Mouse (Mus musculus): ENCODE measurements at regions not wholly inside any gene's neighbourhood (a gene's known extent, or its start where the extent isn't known, plus 50 kb on each side); places are given as distances from the start of the nearest gene placed in this dataset.

- peaks cover 26% of the 10 kb centered on the region for H3K4me1 ChIP-seq (ENCODE audit: insufficient read depth)
- no peak overlapping the region for H3K4me3 ChIP-seq (ENCODE audit: low read depth, low read length)
- WGBS = 26% methylated on average over 24 of the region's 24 CpGs
- DNase-seq (peak; percentile 65), ATAC-seq (ENCODE audit: insufficient read depth) (0 out of 2 replicates have a peak, but pooled peaks have one; percentile 10)
- H3K9me3 ChIP-seq (ENCODE audit: low read depth, low read length) = no peaks in the 10 kb centered on the region
- H3K4me2 ChIP-seq = peak overlapping the region; percentile 92; the same call in 1 of the 2 replicates
- no peak overlapping the region for H3K9ac ChIP-seq
- no peak for TF ChIP-seq CTCF (IDR thresholded peaks at IDR 0.05; ENCODE audit: low read depth)
- no peaks in the 10 kb centered on the region for H3K36me3 ChIP-seq (ENCODE audit: insufficient read depth)
- H3K27ac ChIP-seq (ENCODE audit: low read depth) = no peak overlapping the region
- H3K27me3 ChIP-seq (ENCODE audit: insufficient read depth, low read length) = no peaks in the 10 kb centered on the region
These were observed 134.4 kb downstream of the 2410131K14Rik start for GRCm38 (mm10) chr5:118379245-118380051.

DNA sequence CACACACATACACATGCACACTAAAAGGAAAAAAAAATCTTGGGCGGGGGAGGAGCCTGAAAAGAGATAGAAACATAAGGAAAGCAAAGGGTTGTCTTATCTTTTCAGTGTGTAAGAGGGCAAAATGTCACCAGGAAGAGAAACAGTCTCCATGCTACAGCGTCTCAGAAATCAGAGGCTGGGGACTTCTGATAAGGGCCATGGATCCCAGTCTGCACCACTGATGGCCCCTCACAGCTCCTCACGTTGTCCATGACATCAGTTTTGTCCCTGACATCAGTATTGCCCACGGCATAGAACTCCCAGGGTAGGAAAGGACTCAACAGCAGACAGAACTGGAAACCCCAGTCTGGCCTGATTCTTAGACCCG lies 135.0 kb downstream of the 2410131K14Rik start:
- Histone ChIP-seq H3K27me3 (ENCODE audit: insufficient read depth, low read length) (no peaks in the 10 kb centered on the region), H3K4me3 (ENCODE audit: low read depth, low read length) (peak overlapping the region; percentile 43; the same call in 1 of the 2 replicates), H3K4me2 (peak overlapping the region; percentile 92), H3K9ac (no peak overlapping the region), H3K36me3 (ENCODE audit: insufficient read depth) (no peaks in the 10 kb centered on the region), H3K9me3 (ENCODE audit: low read depth, low read length) (no peaks in the 10 kb centered on the region), H3K4me1 (ENCODE audit: insufficient read depth) (peaks cover 22% of the 10 kb centered on the region), H3K27ac (ENCODE audit: low read depth) (peak overlapping the region; percentile 63)
- TF ChIP-seq CTCF (IDR thresholded peaks at IDR 0.05; ENCODE audit: low read depth) = no peak
- DNase-seq (no peak), ATAC-seq (ENCODE audit: insufficient read depth) (no peak)
- 10% methylated on average over 5 of the region's 5 CpGs for WGBS

GRCm38 (mm10) chr5:118380422-118381293 lies 135.6 kb downstream of the 2410131K14Rik start:
- Histone ChIP-seq H3K4me2 (peak overlapping the region; percentile 92), H3K9me3 (ENCODE audit: low read depth, low read length) (no peaks in the 10 kb centered on the region), H3K9ac (peak overlapping the region; percentile 47), H3K36me3 (ENCODE audit: insufficient read depth) (no peaks in the 10 kb centered on the region), H3K27ac (ENCODE audit: low read depth) (peak overlapping the region; percentile 85), H3K27me3 (ENCODE audit: insufficient read depth, low read length) (no peaks in the 10 kb centered on the region), H3K4me3 (ENCODE audit: low read depth, low read length) (peak overlapping the region; percentile 43), H3K4me1 (ENCODE audit: insufficient read depth) (peaks cover 19% of the 10 kb centered on the region)
- peak; percentile 77 for ATAC-seq (ENCODE audit: insufficient read depth)
- TF ChIP-seq CTCF (IDR thresholded peaks at IDR 0.05; ENCODE audit: low read depth) = no peak; the same call in 1 of the 2 replicates
- under 1% methylated on average over 44 of the region's 45 CpGs for WGBS
- DNase-seq = peak; percentile 93

- Histone ChIP-seq H3K4me2 (peak overlapping the region; percentile 92), H3K9me3 (ENCODE audit: low read depth, low read length) (no peaks in the 10 kb centered on the region), H3K27ac (ENCODE audit: low read depth) (peak overlapping the region; percentile 85), H3K27me3 (ENCODE audit: insufficient read depth, low read length) (no peaks in the 10 kb centered on the region), H3K4me3 (ENCODE audit: low read depth, low read length) (peak overlapping the region; percentile 43), H3K4me1 (ENCODE audit: insufficient read depth) (peaks cover 17% of the 10 kb centered on the region), H3K36me3 (ENCODE audit: insufficient read depth) (no peaks in the 10 kb centered on the region), H3K9ac (peak overlapping the region; percentile 47)
- ATAC-seq (ENCODE audit: insufficient read depth) (peak; percentile 68), DNase-seq (peak; percentile 91)
- WGBS = 2% methylated on average over 12 of the region's 12 CpGs
- no peak for TF ChIP-seq CTCF (IDR thresholded peaks at IDR 0.05; ENCODE audit: low read depth)
These were observed 136.3 kb downstream of the 2410131K14Rik start for GRCm38 (mm10) chr5:118381294-118381675.

DNA sequence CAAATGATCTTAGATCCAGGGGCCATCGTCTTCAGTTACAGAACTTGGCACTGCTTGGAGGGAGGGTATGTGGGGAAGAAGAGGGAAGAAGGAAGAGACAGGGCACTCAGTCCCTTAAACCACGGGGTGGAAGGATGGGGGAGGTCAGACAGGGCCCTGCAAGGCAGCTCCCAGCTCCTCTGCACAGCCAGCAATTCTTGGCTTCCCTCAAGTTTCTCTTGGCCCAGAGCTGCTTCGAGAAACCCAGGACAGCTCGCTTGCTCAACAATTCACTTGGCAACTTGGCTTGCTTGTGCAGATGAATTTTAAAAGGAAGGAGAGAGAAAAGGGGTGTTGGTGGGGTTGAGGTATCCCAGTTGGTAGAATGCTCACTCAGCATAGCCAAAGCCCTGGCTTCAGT lies 141.1 kb downstream of the 2410131K14Rik start:
- Histone ChIP-seq H3K4me1 (ENCODE audit: insufficient read depth) (peaks cover 3% of the 10 kb centered on the region; the same call in 1 of the 2 replicates), H3K27ac (ENCODE audit: low read depth) (peak overlapping the region; percentile 61; the same call in 1 of the 2 replicates), H3K4me3 (ENCODE audit: low read depth, low read length) (no peak overlapping the region), H3K9me3 (ENCODE audit: low read depth, low read length) (peaks cover 10% of the 10 kb centered on the region; the same call in 1 of the 2 replicates), H3K4me2 (no peak overlapping the region), H3K36me3 (ENCODE audit: insufficient read depth) (no peaks in the 10 kb centered on the region), H3K27me3 (ENCODE audit: insufficient read depth, low read length) (no peaks in the 10 kb centered on the region), H3K9ac (no peak overlapping the region)
- 40% methylated on average over 4 of the region's 4 CpGs for WGBS
- DNase-seq (peak; percentile 76), ATAC-seq (ENCODE audit: insufficient read depth) (0 out of 2 replicates have a peak, but pooled peaks have one; percentile 31)
- no peak for TF ChIP-seq CTCF (IDR thresholded peaks at IDR 0.05; ENCODE audit: low read depth)

DNA sequence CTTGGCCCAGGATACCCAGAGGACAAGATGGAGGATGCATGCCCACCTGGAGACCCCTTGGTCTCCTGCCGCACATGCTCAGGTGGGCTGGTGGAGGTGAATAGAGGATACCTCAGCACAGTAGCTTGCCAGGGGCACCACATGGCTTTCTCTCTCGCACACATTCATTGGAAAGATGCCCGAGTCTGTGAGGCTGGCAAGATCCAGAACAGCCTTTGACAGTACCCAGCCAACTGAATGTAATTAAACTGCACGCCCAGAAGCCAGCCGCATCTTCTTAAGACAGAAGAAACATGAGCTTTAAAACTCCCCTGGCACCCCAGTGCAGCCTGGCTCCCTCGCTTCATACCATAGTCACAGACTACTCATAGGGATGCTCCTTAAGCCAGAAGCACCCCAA lies 143.4 kb downstream of the 2410131K14Rik start:
- peaks cover 3% of the 10 kb centered on the region; the same call in 1 of the 2 replicates for H3K4me1 ChIP-seq (ENCODE audit: insufficient read depth)
- 92% methylated on average over 6 of the region's 6 CpGs for WGBS
- no peak overlapping the region for H3K27ac ChIP-seq (ENCODE audit: low read depth)
- no peaks in the 10 kb centered on the region for H3K36me3 ChIP-seq (ENCODE audit: insufficient read depth)
- H3K4me2 ChIP-seq = no peak overlapping the region
- H3K4me3 ChIP-seq (ENCODE audit: low read depth, low read length) = no peak overlapping the region
- TF ChIP-seq CTCF (IDR thresholded peaks at IDR 0.05; ENCODE audit: low read depth) = no peak
- H3K27me3 ChIP-seq (ENCODE audit: insufficient read depth, low read length) = no peaks in the 10 kb centered on the region
- peaks cover 10% of the 10 kb centered on the region; the same call in 1 of the 2 replicates for H3K9me3 ChIP-seq (ENCODE audit: low read depth, low read length)
- DNase-seq (no peak), ATAC-seq (ENCODE audit: insufficient read depth) (no peak)
- no peak overlapping the region for H3K9ac ChIP-seq
